Mouse (Mus musculus): Measurements from ENCODE around the gene Abcg1. TPM values are rescaled to one million over a fixed set of nuclear protein-coding genes. Genes with fewer than 3 reads are reported as not detected.
A peak's percentile ranks its signal among the peaks of the same experiment; 100 is the strongest.

Abcg1 gene
- polyA plus RNA-seq, 1 experiment from 2014 or later, result 5.4 TPM

DNA sequence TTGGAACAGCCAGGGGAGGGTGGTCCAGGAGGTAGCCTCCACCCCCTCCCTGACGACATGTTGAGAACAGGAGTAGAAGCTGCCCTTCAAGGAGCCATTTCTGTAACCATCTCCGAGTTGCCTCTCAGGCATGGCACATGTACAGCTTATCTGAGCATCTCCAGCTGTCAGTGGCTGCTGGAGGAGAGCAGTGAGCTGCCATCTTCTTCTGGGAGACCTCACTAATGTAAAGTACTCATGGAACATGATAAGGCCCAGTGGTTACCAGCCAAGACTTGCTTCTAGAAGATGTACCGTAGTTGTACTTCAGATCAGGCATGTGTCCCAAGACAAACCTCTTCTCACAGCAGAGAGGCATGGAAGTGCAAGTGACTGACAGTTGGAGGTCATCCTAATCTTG, 28.0 kb downstream of the Abcg1 start:
- H3K9ac ChIP-seq, result no peak overlapping the region
- no peaks in the 10 kb centered on the region for H3K27me3 ChIP-seq (replicated peaks)
- 54% methylated on average over 3 of the region's 3 CpGs for WGBS (ENCODE audit: insufficient replicate concordance)
- H3K36me3 ChIP-seq, result no peaks in the 10 kb centered on the region
- no peaks in the 10 kb centered on the region for H3K9me3 ChIP-seq (replicated peaks)
- peaks cover 78% of the 10 kb centered on the region for H3K4me1 ChIP-seq
- H3K4me3 ChIP-seq, result no peak overlapping the region
- H3K4me2 ChIP-seq, result no peak overlapping the region
- peak; percentile 58; the same call in 1 of the 2 replicates for ATAC-seq
- peak overlapping the region; percentile 24 for H3K27ac ChIP-seq

DNA sequence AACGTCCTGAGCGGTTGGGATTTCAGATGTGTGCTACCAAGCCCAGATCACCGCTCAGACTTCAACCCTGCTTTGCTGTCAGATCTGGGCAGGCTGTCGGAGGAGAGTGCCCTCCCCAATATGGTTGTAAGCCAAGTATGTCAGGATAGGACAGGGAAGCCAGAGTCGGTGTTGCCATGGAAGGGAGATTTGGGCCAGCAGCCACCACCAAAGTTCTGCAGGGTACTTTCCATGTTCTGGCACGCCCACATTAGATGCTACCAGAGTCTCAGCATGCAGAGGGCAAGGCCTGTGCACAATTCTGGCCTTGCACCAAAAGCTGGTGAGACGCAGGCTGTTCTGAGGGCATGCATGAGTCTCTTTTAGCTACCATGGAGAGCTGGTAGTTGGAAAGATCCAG, 28.7 kb downstream of the Abcg1 start:
- ATAC-seq, result no peak

DNA sequence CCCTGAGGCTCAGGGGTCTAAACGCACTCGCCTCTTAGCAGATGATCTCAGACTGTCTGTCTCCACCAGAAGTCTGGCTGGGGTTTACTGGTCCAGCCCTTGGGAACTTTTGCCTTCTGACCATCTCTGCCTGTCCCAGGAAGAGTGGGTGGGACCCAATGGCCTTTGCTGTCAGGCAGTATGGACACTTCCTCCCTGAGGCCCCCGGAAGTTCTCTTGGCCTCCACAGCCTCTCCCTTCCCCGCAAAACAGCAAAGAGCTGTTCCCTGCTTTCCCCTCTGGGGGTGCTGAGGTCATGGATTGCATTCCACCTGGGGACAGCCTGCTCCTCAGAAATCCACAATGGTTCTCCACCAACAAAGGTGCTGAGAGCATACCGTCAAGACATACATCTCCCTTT, 31.2 kb downstream of the Abcg1 start:
- peak overlapping the region; percentile 65 for H3K27ac ChIP-seq
- no peaks in the 10 kb centered on the region for H3K9me3 ChIP-seq (replicated peaks)
- no peak overlapping the region for H3K4me2 ChIP-seq
- WGBS (ENCODE audit: insufficient replicate concordance), result 40% methylated on average over 5 of the region's 5 CpGs
- H3K4me1 ChIP-seq, result peaks cover 86% of the 10 kb centered on the region
- H3K27me3 ChIP-seq (replicated peaks), result no peaks in the 10 kb centered on the region
- H3K9ac ChIP-seq, result 0 out of 2 replicates have a peak overlapping the region, but pooled peaks have one; percentile 13
- H3K36me3 ChIP-seq, result peaks cover 7% of the 10 kb centered on the region
- no peak for ATAC-seq
- H3K4me3 ChIP-seq, result no peak overlapping the region

More for the DNA sequence above, 28.7 kb downstream of the Abcg1 start:
- Histone ChIP-seq H3K9me3 (replicated peaks) (no peaks in the 10 kb centered on the region), H3K36me3 (no peaks in the 10 kb centered on the region), H3K9ac (no peak overlapping the region), H3K27me3 (replicated peaks) (no peaks in the 10 kb centered on the region), H3K27ac (peak overlapping the region; percentile 24; the same call in 1 of the 2 replicates), H3K4me1 (peaks cover 78% of the 10 kb centered on the region), H3K4me2 (no peak overlapping the region), H3K4me3 (no peak overlapping the region)
- 87% methylated on average over 7 of the region's 7 CpGs for WGBS (ENCODE audit: insufficient replicate concordance)

DNA sequence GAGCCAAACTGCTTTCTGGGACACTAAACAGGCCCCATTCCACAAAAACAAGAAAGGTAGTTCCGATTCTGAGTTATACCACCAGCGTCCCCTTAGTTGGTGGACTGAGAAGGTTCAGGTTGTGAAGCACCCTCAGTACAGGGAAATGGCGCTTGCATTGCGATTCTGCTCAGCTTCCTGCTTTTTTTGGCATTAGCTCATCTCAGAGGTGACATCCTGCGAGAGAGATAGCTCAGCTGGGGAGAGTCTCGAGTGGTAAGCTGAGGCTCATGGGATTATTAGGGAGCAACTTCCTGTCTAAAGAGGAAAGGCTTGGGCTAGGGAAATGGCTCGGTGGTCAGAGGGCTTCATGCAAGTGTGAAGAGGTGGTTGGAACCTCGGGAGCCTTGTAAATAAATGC, 32.4 kb downstream of the Abcg1 start:
- H3K36me3 ChIP-seq, result peaks cover 7% of the 10 kb centered on the region
- 48% methylated on average over 8 of the region's 8 CpGs for WGBS (ENCODE audit: insufficient replicate concordance)
- peaks cover 89% of the 10 kb centered on the region for H3K4me1 ChIP-seq
- peak overlapping the region; percentile 82 for H3K27ac ChIP-seq
- no peak overlapping the region for H3K4me2 ChIP-seq
- no peak overlapping the region for H3K4me3 ChIP-seq
- no peaks in the 10 kb centered on the region for H3K9me3 ChIP-seq (replicated peaks)
- H3K9ac ChIP-seq, result no peak overlapping the region
- no peaks in the 10 kb centered on the region for H3K27me3 ChIP-seq (replicated peaks)
- ATAC-seq, result no peak

DNA sequence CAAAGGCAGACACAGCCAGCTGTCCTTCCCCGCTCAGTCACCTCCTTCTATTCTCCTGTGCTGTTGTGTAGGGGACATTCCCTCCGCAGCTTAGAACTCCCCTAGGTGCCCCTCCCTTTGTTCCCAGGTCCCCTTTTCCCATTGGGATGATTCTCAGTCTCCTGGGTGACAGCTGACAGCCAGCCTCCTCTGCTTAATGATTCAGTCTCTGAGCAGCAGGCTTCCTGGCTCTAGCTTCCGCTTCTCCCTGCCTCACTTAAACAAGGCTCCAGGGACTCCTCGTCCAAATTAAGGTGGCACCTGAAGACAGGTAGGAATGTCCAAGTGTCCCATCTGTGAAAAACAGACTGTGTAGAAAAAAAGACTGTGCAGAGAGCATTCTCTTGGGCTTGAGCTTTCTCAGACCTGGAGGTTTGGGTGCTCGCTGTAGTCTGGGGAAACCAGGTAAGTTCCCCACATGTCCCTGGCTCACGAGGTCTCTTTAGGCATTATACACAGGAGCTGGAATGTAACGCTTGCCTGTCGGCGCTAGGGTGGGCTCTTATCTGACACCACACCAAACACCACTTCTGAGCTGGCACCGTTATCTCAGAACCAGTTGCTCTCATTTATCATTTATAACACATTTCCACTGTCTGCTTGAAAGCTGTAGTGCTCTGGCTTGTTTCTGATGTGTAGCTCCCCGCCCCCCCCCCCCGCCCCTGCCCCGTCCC, 33.7 kb downstream of the Abcg1 start:
- H3K27ac ChIP-seq, result peak overlapping the region; percentile 82
- H3K9me3 ChIP-seq (replicated peaks), result no peaks in the 10 kb centered on the region
- WGBS (ENCODE audit: insufficient replicate concordance), result 11% methylated on average over 13 of the region's 13 CpGs
- H3K4me1 ChIP-seq, result peaks cover 76% of the 10 kb centered on the region
- peak overlapping the region; percentile 62 for H3K9ac ChIP-seq
- no peaks in the 10 kb centered on the region for H3K27me3 ChIP-seq (replicated peaks)
- H3K4me3 ChIP-seq, result 0 out of 2 replicates have a peak overlapping the region, but pooled peaks have one; percentile 0
- H3K36me3 ChIP-seq, result peaks cover 12% of the 10 kb centered on the region
- peak; percentile 93 for ATAC-seq
- peak overlapping the region; percentile 52 for H3K4me2 ChIP-seq

DNA sequence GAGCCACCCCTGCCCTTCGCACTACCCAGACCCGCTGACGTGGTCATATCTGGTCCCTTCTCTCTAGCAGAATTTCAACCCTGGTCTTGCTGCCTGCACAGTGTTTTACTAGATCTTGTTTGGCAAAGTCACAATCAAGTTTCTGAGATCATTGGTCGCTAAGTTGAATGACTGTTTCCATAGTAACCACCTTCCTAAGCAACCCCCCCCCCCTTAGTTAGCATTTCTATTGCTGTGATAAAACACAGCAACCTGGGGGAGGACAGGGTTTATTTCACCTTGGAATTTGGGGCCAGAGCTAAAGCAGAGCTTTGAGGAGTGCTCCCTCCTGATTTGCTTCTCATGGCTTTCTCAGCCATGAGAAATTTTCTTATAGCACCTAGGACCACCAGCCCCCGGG, 37.3 kb downstream of the Abcg1 start:
- Histone ChIP-seq H3K4me2 (no peak overlapping the region), H3K27ac (no peak overlapping the region), H3K9ac (no peak overlapping the region), H3K4me3 (no peak overlapping the region), H3K9me3 (replicated peaks) (no peaks in the 10 kb centered on the region), H3K27me3 (replicated peaks) (no peaks in the 10 kb centered on the region), H3K36me3 (peaks cover 12% of the 10 kb centered on the region), H3K4me1 (peaks cover 67% of the 10 kb centered on the region)
- no peak for ATAC-seq
- WGBS (ENCODE audit: insufficient replicate concordance), result 68% methylated on average over 5 of the region's 5 CpGs

DNA sequence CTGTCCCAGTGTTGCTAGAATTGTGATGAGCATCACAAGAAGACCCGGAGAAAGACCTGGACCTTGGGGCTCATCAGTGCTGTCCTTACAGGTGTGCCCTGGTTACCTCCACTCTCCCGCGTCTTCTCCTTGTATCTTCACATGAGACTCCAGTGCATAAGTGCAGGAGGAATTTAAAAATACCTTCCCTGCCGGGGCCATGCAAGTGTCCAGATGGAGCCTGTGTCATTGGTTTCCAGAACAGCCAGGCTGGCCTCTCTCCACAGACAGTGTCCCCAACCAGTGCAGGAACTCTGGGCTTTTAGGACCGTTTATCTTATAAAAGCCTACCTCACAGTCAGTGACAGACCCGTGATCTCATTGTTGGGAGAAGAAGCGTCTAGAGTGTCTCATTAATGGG, 38.1 kb downstream of the Abcg1 start:
- WGBS (ENCODE audit: insufficient replicate concordance), result 82% methylated on average over 7 of the region's 7 CpGs
- no peaks in the 10 kb centered on the region for H3K9me3 ChIP-seq (replicated peaks)
- ATAC-seq, result no peak

GRCm38 (mm10) chr17:31096893-31097292, 39.4 kb downstream of the Abcg1 start:
- Histone ChIP-seq H3K4me3 (no peak overlapping the region), H3K4me2 (no peak overlapping the region), H3K27ac (no peak overlapping the region), H3K4me1 (peaks cover 62% of the 10 kb centered on the region), H3K9me3 (replicated peaks) (no peaks in the 10 kb centered on the region), H3K9ac (no peak overlapping the region), H3K27me3 (replicated peaks) (no peaks in the 10 kb centered on the region), H3K36me3 (peaks cover 12% of the 10 kb centered on the region)
- WGBS (ENCODE audit: insufficient replicate concordance), result 72% methylated on average over 2 of the region's 2 CpGs
- no peak for ATAC-seq

More for the DNA sequence above, 38.1 kb downstream of the Abcg1 start:
- Histone ChIP-seq H3K36me3 (peaks cover 12% of the 10 kb centered on the region), H3K9ac (no peak overlapping the region), H3K4me3 (no peak overlapping the region), H3K4me2 (no peak overlapping the region), H3K27me3 (replicated peaks) (no peaks in the 10 kb centered on the region), H3K27ac (no peak overlapping the region), H3K4me1 (peaks cover 67% of the 10 kb centered on the region)

- H3K9ac ChIP-seq, result 0 out of 2 replicates have a peak overlapping the region, but pooled peaks have one; percentile 1
- H3K27ac ChIP-seq, result no peak overlapping the region
- peaks cover 47% of the 10 kb centered on the region for H3K4me1 ChIP-seq
- peak overlapping the region; percentile 40 for H3K4me2 ChIP-seq
- H3K27me3 ChIP-seq (replicated peaks), result no peaks in the 10 kb centered on the region
- no peak overlapping the region for H3K4me3 ChIP-seq
- peaks cover 6% of the 10 kb centered on the region; the same call in 1 of the 2 replicates for H3K36me3 ChIP-seq
- whole genome bisulfite sequencing (ENCODE audit: insufficient replicate concordance), result 58% methylated on average over 5 of the region's 5 CpGs
- no peaks in the 10 kb centered on the region for H3K9me3 ChIP-seq (replicated peaks)
- peak; percentile 82 for ATAC-seq
Measured at GRCm38 (mm10) chr17:31098788-31099187, 41.3 kb downstream of the Abcg1 start.

DNA sequence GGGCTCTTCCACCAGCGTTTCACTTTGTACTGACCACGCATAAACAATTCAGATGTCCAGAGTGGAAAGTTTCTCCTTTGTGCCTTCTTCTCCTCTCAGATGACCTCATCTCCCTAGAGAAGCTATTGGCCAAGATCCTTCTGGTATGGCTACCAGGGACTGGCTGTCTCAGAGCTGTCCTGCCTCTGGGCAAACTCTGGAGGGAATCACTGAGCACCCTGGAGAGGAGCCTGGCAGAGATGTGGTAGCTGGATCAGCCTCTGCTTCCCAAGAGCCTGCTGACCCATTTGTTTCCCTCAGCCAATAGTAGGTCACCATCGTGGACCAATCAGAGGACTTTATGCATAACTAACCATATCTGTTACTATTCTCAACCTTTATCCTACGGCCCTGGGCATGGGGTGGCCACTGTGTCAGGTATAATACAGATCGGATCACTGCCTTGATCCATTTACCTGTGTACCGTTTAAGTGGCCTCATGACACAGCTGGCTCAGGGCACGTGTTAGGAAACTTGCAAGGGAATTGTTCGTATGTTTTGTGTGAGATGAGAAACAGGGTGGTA, 45.6 kb downstream of the Abcg1 start:
- WGBS (ENCODE audit: insufficient replicate concordance), result 79% methylated on average over 8 of the region's 8 CpGs
- Histone ChIP-seq H3K36me3 (no peaks in the 10 kb centered on the region), H3K4me1 (peaks cover 48% of the 10 kb centered on the region)

GRCm38 (mm10) chr17:31103823-31104222, 46.3 kb downstream of the Abcg1 start:
- ATAC-seq, result no peak
- no peak overlapping the region for H3K27ac ChIP-seq
- H3K4me3 ChIP-seq, result no peak overlapping the region
- H3K9me3 ChIP-seq (replicated peaks), result no peaks in the 10 kb centered on the region
- H3K9ac ChIP-seq, result no peak overlapping the region
- peaks cover 40% of the 10 kb centered on the region for H3K4me1 ChIP-seq
- 78% methylated on average over 8 of the region's 8 CpGs for WGBS (ENCODE audit: insufficient replicate concordance)
- H3K27me3 ChIP-seq (replicated peaks), result no peaks in the 10 kb centered on the region
- no peak overlapping the region for H3K4me2 ChIP-seq
- no peaks in the 10 kb centered on the region for H3K36me3 ChIP-seq

More for the DNA sequence above, 45.6 kb downstream of the Abcg1 start:
- Histone ChIP-seq H3K27ac (no peak overlapping the region), H3K9me3 (replicated peaks) (no peaks in the 10 kb centered on the region), H3K9ac (no peak overlapping the region), H3K4me3 (no peak overlapping the region), H3K27me3 (replicated peaks) (no peaks in the 10 kb centered on the region), H3K4me2 (no peak overlapping the region)
- no peak for ATAC-seq

- H3K9me3 ChIP-seq (replicated peaks), result no peaks in the 10 kb centered on the region
- H3K4me1 ChIP-seq, result peaks cover 15% of the 10 kb centered on the region
- no peak overlapping the region for H3K9ac ChIP-seq
- 86% methylated on average over 15 of the region's 15 CpGs for WGBS (ENCODE audit: insufficient replicate concordance)
- H3K27ac ChIP-seq, result no peak overlapping the region
- H3K27me3 ChIP-seq (replicated peaks), result no peaks in the 10 kb centered on the region
- no peak overlapping the region for H3K4me2 ChIP-seq
- 0 out of 2 replicates have a peak, but pooled peaks cover 3% of the 10 kb centered on the region for H3K36me3 ChIP-seq
- H3K4me3 ChIP-seq, result no peak overlapping the region
- no peak for ATAC-seq
Measured at GRCm38 (mm10) chr17:31108388-31108787, 50.9 kb downstream of the Abcg1 start.
